Mouse (Mus musculus) 416B (cell line): ENCODE measurements around the gene Olfr1100.

ENCODE experiments used
- DNase-seq: peaks from one replicate; pipeline ENCODE4 v3.0.0; 2011; ENCODE audit warnings: low read depth

The Olfr1100 gene

DNA sequence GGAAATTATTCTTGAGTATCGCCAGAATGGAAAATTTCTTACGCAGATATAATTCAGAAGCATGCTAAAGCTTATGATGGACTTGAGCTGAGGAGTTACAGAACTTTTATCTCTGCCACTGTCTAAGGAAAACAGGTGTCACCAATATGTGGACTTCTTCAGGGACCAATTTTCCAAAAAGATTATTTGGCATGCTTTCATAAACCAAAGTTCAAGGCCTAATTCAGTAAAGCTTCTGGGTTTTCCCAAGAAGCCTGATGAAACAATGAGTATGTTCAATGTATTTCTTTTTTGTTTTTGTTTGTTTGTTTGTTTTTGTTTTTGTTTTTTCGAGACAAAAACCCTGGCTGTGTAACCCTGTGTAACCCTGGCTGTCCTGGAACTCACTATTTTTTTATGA is at the start of gene Olfr1100:
Gene Olfr1100, minus strand, starts transcription at position 101 of the 400 bp plus-strand sequence.
- no peak for DNase-seq

DNA sequence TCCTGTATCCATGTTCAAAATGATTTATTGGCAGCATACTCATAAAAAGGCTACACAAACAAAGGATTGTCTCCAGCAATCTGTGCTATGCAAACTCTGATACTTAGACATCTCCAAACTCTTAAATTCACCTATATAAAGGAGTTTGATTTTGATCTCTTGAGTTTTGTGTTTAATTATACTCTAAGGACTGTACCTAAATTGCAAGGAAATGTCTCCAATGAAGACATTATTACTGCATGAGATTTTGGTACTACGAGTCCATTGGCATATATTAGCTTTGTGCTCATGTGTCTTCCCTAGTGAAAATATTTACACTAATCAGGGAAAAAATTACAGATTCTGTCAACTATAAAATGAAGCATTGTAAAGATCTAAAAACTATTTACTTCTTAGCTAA is 47.2 kb upstream of the Olfr1100 start, which contains the start of gene Olfr1104:
Gene Olfr1104, minus strand, starts transcription at position 101 of the 400 bp plus-strand sequence.
- DNase-seq = no peak

DNA sequence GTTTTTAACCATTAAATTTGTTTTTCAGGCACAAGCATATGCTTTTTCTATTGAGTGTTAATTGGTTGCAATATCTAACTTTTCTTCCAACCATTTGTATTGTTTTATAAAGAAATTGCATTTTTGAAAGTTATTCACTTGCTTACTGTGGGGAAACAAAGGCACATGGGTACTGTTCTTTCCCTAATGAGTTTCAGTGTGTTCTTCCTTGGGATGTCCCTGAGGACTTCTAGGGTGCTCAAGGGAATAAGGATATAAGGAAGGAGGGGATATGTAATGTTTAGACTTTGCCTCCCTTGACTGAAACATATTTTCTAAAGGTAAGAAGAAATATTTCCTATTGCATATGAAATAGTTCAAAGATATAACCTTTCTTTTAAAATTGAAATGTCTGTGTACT is 18.3 kb upstream of the Olfr1100 start, which contains the start of gene Olfr1102:
Gene Olfr1102, plus strand, starts transcription at position 301 of the 400 bp plus-strand sequence.
- no peak for DNase-seq

DNA sequence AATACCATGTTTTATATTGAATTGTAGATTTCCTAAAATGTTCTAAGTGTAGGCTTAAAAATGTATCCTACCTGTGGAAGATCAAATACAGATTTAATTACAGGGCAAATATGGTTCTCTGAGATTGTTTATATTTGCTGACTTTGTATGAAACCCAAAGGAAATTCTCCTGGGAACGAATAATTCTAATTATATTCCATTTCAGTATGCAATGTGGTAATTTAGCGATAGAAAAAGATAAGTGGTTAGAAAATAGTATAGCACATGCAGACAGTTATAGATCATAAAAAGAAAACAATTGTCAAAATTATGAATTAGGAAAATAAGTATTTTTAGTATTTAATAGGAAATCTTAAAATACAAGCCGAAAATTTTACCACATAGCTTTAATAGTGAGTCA is 11.4 kb upstream of the Olfr1100 start, which contains the start of gene Olfr1101:
Gene Olfr1101, minus strand, starts transcription at position 101 of the 400 bp plus-strand sequence.
- DNase-seq = no peak

DNA sequence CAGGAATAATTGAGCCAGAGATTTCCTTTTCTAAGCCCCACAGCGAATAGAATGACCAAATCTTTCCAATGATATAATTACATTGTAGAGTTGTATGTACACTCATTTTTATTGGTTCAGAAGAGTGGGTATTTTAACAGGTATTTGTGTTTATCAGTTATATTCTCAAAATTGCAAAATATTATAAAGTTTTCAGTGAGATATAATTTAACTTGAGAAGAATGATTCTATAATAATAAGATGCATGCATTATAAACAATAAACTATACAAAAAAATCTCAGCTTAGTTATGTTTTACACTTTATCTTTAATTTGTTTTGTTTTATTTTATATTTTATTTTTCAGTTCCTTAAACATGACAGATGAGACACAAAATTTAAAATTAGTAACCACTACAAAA is 19.2 kb downstream of the Olfr1100 start, which contains the start of gene Olfr1099:
Gene Olfr1099, minus strand, starts transcription at position 101 of the 400 bp plus-strand sequence.
- no peak for DNase-seq

DNA sequence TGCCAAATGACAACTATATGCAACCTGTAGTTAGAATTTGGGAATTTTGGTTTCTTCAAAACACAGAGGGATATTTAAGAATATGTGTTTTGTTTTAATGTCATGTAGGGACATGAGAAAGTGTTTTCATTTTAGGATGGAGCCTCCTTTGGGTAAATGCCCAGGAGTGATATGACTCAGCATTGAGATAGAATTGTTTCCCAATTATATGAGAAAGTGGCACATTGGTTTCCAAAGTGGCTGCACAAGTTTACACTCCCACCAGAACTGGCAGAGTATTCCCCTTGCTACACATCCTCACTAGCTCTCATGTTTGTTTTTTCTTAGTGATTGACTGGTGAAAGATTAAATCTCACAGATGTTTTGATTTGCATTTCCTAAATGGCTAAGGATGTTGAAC is 53.2 kb downstream of the Olfr1100 start:
- no peak for DNase-seq
